Mouse (Mus musculus) hindbrain, embryonic 14.5 days (tissue): ENCODE data around the gene Aftph. TPM values are rescaled to one million over a fixed set of nuclear protein-coding genes. Genes with fewer than 3 reads are reported as not detected.

Experiments
- ATAC-seq: fragments of 200-750 bp; cut with Nextera tagmentation; 2 replicates; pipeline ENCODE4 v1.8.0; 2017; ENCODE audit warnings: moderate number of reproducible peaks, mild to moderate bottlenecking, moderate TSS enrichment, moderate library complexity; ENCODE audit not compliant: low FRiP score
- DNase-seq: peaks from one replicate; pipeline ENCODE4 v3.0.0-alpha.2; 2015; ENCODE audit warnings: low spot score
- H3K27ac ChIP-seq: fragments of 300-500 bp; sonication (generic); 2 replicates; pipeline ENCODE4 v1.5.1; 2014; ENCODE audit warnings: mild to moderate bottlenecking, moderate library complexity
- H3K27me3 ChIP-seq: fragments of 300-500 bp; sonication (generic); 2 replicates; pipeline ENCODE4 v1.6.1; 2014; ENCODE audit warnings: mild to moderate bottlenecking, low read length, mixed read lengths; ENCODE audit not compliant: control insufficient read depth, insufficient read depth
- H3K36me3 ChIP-seq: fragments of 300-500 bp; sonication (generic); replicated peaks from 2 replicates; pipeline ENCODE4 v1.6.1; 2014; ENCODE audit not compliant: control insufficient read depth, insufficient read depth
- H3K4me1 ChIP-seq: fragments of 300-500 bp; sonication (generic); replicated peaks from 2 replicates; pipeline ENCODE4 v1.6.1; 2014; ENCODE audit warnings: antibody characterized with exemption, low read length, mixed read lengths; ENCODE audit not compliant: control insufficient read depth, insufficient read depth
- H3K4me2 ChIP-seq: fragments of 300-500 bp; sonication (generic); replicated peaks from 2 replicates; pipeline ENCODE4 v1.6.1; 2014; ENCODE audit warnings: mild to moderate bottlenecking, moderate library complexity
- H3K4me3 ChIP-seq: fragments of 300-500 bp; sonication (generic); replicated peaks from 2 replicates; pipeline ENCODE4 v1.5.1; 2014; ENCODE audit warnings: mild to moderate bottlenecking, low read length
- H3K9ac ChIP-seq: fragments of 300-500 bp; sonication (generic); 2 replicates; pipeline ENCODE4 v1.6.1; 2014
- H3K9me3 ChIP-seq: fragments of 300-500 bp; sonication (generic); 2 replicates; pipeline ENCODE4 v1.6.1; 2016; ENCODE audit warnings: low read length; ENCODE audit not compliant: control insufficient read depth
- WGBS: fragments of 180-500 bp; shearing (Covaris S2); extraction: QIAGEN DNeasy Blood & Tissue Kit; methylation state at CpG from one replicate; pipeline ENCODE4 v1.1.7; 2014; 5-methylcytosine and 5-hydroxymethylcytosine counted together
- polyA plus RNA-seq: library from polyadenylated mRNA; unstranded; fragments of >200 nt; fragmentation: Nextera tagmentation; extraction: Ambion mirVana; gene quantifications from 2 replicates; pipeline ENCODE4 v1.2.1, GENCODE M21; 2014

The Aftph gene
- polyA plus RNA-seq, 1 experiment from 2014 or later = 38.2 TPM

DNA sequence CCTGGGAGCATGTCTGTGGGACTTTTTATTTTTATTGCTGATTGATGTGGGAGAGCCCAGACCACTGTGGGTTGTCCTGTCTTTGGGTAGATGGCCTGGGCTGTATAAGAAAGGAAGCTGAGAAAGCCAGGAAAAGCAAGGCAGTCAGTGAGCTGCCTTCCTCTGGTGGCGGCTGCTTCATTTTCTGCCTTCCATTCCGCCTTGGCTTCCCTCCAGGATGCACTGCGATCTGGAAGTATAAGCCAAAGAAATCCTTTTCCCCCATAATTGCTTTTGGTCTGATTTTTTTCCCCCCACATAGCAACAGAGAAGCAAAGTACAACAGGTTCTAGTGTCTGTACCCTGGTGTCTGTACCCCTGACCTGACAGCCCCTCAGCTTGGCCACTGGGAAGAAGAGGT, 82.3 kb downstream of the Aftph start:
- no peak for DNase-seq
- Histone ChIP-seq H3K27ac (no peak overlapping the region), H3K36me3 (no peaks in the 10 kb centered on the region), H3K4me2 (no peak overlapping the region), H3K27me3 (no peaks in the 10 kb centered on the region), H3K9me3 (no peaks in the 10 kb centered on the region), H3K9ac (no peak overlapping the region), H3K4me3 (no peak overlapping the region), H3K4me1 (peaks cover 27% of the 10 kb centered on the region)
- ATAC-seq = no peak
- WGBS = 69% methylated on average over 3 of the region's 3 CpGs

DNA sequence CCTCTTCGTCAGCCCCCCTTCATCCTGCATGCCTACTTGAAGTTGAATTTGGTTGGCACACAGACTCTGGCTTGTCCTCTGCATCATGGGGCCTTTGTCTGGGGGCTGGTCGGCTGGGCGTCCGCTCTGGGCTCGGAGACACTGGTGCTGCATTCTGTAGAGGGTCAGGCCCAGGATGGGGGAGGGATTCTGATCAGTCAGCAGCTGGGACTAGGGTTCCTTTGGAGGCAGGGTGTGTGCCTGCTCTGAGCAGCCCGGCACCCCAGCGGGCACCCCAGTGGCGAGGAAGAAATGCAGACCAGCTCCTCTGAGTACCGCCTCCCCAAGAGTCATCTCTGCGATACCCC, 84.7 kb downstream of the Aftph start:
- WGBS = 12% methylated on average over 10 of the region's 10 CpGs
- ATAC-seq (peak; percentile 37; the same call in 1 of the 2 replicates), DNase-seq (no peak)
- H3K27me3 ChIP-seq = no peaks in the 10 kb centered on the region
- H3K4me3 ChIP-seq = no peak overlapping the region
- H3K36me3 ChIP-seq = no peaks in the 10 kb centered on the region
- peaks cover 27% of the 10 kb centered on the region for H3K4me1 ChIP-seq
- H3K9ac ChIP-seq = peak overlapping the region; percentile 16; the same call in 1 of the 2 replicates
- no peaks in the 10 kb centered on the region for H3K9me3 ChIP-seq
- peak overlapping the region; percentile 86 for H3K27ac ChIP-seq
- H3K4me2 ChIP-seq = peak overlapping the region; percentile 24

DNA sequence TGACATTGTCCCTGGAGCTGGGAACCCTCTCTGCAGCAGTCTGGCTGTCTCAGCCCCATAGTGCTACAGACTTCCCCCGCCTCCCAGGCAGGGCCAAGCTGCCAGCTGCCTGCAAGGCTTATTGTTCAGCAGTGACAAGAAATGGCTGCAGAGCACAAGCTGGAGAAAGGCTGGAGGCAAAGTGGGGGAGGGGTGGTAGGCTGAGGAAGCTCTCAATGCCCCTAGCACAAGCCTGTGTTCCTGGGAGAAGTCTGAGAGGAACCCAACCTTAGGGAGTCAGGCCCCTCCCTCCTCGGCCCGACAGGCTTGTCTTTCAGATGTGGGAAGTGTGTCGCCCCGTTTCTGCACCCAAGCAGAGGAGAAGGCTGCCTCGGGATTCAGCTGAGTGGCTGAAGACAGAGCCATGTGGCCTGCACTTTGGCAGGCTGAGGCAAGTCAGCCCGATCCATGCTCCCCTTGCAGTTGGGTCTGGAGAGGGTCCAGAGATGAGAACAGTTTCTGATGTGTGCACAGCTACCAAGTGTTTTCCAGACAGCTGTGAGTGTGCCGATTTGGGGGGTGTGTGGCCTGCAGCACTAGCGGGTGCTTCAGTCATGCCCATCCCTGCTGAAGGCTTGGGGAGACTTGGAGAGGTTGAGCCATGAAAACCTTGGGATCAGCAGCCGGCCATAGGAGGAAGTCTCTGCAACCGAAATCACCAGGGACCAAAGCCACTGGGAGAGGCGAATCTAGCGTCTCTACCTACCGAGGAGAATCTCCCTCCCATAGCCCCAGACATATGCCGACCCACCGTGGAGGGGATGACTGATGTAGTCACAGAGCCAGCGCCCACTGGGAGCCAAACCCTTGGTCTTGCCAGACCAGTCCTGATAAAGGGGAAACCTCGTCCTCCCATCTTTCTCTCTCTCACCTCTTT, 85.3 kb downstream of the Aftph start:
- ATAC-seq = peak; percentile 84
- no peaks in the 10 kb centered on the region for H3K27me3 ChIP-seq
- peaks cover 31% of the 10 kb centered on the region for H3K4me1 ChIP-seq
- H3K4me2 ChIP-seq = peak overlapping the region; percentile 24
- no peaks in the 10 kb centered on the region for H3K9me3 ChIP-seq
- peak overlapping the region; percentile 37 for H3K9ac ChIP-seq
- no peaks in the 10 kb centered on the region for H3K36me3 ChIP-seq
- WGBS = 4% methylated on average over 18 of the region's 18 CpGs
- H3K4me3 ChIP-seq = no peak overlapping the region
- peak overlapping the region; percentile 86 for H3K27ac ChIP-seq
- peak; percentile 75 for DNase-seq

DNA sequence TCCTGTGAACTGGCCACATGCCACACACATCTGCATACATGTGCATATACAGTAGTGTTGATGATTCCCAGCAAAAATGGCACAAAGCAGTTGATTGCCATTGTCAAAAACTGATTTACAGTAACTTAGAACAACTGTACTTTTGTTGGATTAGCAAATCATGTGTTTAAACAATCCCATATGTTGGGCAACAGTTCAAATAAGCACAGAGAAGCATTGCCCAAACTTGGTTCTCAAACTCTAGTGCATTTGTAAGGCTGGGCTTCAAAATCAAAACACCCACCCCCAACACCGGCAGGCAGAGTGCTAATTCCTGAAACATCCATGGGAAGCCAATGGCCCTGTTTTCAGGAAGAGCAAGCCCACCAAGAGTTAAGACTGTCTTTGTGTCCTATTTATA, 90.2 kb downstream of the Aftph start:
- Histone ChIP-seq H3K27me3 (no peaks in the 10 kb centered on the region), H3K4me1 (peaks cover 53% of the 10 kb centered on the region), H3K9ac (no peak overlapping the region), H3K36me3 (peaks cover 8% of the 10 kb centered on the region), H3K4me2 (no peak overlapping the region), H3K4me3 (no peak overlapping the region), H3K9me3 (no peaks in the 10 kb centered on the region), H3K27ac (no peak overlapping the region)
- ATAC-seq (no peak), DNase-seq (no peak)
- 65% methylated on average over 1 of the region's 1 CpGs for WGBS

DNA sequence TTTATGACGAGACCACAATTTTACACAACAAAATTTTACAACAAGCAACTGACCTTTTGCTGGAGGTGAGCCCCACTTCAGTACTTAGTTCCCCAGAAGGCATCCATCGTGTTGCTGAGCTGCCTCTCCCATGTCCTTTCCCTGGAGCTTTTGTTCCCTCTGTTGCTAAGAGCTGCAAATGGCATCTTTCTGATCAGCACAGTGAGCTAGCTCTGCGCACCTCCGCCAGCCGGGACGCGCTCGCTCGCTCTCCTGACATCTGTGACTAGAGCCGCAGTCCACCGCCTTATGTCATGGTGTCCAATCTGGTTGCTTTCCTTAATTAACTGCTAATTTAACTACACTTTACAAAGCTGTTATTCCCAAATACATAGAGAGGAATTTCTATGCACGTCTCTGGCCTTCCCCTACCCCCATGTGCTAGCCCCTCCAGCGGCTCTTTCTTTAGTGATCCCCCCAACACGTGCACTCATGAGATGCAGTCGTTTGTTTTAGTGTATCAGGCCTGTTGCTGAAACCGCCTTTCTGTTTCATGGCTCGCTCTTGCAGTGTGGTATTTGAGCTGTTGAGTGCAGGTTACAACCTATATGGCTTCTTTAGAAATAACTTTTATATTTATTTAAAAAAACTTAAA, 91.3 kb downstream of the Aftph start:
- peaks cover 8% of the 10 kb centered on the region for H3K36me3 ChIP-seq
- DNase-seq (peak; percentile 44), ATAC-seq (peak; percentile 74; the same call in 1 of the 2 replicates)
- peaks cover 52% of the 10 kb centered on the region for H3K4me1 ChIP-seq
- no peaks in the 10 kb centered on the region for H3K9me3 ChIP-seq
- no peak overlapping the region for H3K4me3 ChIP-seq
- peak overlapping the region; percentile 22 for H3K27ac ChIP-seq
- 17% methylated on average over 17 of the region's 17 CpGs for WGBS
- no peak overlapping the region; the same call in 1 of the 2 replicates for H3K9ac ChIP-seq
- 0 out of 2 replicates have a peak overlapping the region, but pooled peaks have one; percentile 6 for H3K4me2 ChIP-seq
- no peaks in the 10 kb centered on the region for H3K27me3 ChIP-seq

DNA sequence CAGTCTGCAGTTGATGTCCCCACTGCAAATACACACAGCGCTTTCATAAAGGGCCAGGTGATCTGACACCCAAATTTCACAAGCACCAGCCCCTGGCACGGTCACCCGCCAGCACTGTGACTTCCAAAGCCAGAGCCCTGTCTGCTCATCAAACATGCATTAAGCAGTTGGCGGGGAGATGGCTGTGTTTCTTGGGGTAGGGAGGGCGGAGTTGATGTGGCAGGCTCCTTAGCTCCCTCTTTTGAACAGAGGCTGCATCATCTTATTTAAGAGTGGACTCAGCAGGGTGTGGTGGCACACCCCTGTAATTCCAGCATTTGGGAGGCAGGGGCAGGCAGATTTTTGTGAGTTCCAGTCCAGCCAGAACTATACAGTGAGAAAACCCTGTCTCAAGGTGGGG, 91.9 kb downstream of the Aftph start:
- ATAC-seq = no peak
- Histone ChIP-seq H3K36me3 (peaks cover 8% of the 10 kb centered on the region), H3K4me3 (no peak overlapping the region), H3K27me3 (no peaks in the 10 kb centered on the region), H3K4me2 (no peak overlapping the region), H3K4me1 (peaks cover 52% of the 10 kb centered on the region), H3K27ac (peak overlapping the region; percentile 22; the same call in 1 of the 2 replicates), H3K9me3 (no peaks in the 10 kb centered on the region), H3K9ac (no peak overlapping the region; the same call in 1 of the 2 replicates)
- DNase-seq = no peak
- WGBS = 20% methylated on average over 5 of the region's 5 CpGs

DNA sequence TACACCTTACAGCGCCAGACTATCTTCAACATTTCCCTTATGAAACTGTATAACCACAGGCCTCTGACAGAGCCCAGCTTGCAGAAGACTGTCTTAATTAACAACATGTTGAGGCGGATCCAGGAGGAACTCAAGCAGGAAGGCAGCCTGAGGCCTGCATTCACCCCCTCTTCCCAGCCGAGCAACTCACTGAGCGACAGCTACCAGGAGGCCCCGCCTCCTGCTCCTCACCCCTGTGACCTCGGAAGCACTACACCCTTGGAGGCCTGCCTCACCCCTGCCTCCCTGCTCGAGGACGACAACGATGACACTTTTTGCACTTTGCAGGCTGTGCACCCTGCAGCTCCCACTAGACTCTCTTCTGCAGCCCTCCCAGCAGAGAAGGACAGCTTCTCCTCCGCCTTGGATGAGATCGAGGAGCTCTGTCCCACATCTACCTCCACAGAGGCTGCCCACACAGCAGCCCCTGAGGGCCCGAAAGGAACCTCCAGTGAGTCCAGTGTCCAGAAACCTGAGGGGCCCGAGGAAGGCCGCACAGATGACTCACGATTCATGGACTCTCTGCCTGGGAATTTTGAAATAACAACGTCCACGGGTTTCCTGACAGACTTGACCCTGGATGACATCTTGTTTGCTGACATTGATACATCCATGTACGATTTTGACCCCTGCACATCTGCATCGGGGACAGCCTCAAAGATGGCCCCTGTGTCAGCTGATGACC, 93.3 kb downstream of the Aftph start:
- Histone ChIP-seq H3K9ac (no peak overlapping the region), H3K36me3 (peaks cover 8% of the 10 kb centered on the region), H3K27ac (no peak overlapping the region), H3K9me3 (no peaks in the 10 kb centered on the region), H3K4me2 (no peak overlapping the region), H3K27me3 (no peaks in the 10 kb centered on the region), H3K4me1 (peaks cover 54% of the 10 kb centered on the region), H3K4me3 (no peak overlapping the region)
- no peak for DNase-seq
- 42% methylated on average over 19 of the region's 19 CpGs for WGBS
- no peak for ATAC-seq

DNA sequence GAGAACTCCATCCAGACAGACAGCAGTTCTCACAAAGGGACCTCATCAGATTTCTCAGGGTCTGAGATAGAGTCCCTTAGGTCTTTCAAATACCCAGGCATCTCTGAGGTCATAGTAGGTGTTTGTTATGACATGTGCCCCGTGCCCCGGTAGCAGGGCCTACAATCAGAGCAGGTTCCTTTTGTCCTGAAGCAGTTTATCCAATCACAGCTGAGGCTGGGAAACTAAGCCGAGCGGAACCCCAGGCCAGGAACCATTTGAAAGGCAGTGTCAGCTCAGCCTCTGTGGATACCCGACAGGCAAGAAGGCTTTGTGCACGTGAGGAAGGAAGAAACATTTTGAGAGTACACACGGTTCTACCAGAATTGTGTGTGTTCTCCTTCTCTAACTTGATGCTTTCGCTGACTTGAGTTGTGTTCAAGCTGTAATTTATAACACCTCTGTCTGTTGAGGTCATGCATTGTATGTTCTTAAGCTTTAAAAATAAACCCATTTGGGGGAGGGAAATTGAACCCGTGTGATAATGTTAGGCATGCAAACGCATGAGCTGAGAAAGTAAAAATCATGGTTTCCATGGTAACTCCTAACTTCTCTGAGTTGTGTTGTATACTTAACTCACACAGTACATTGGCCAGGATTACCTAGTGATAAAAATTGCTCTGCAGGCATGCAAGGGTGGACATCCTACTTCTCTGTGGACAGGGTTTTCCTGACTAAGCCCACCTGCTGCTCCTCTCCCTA, 94.2 kb downstream of the Aftph start:
- Histone ChIP-seq H3K27me3 (no peaks in the 10 kb centered on the region), H3K27ac (no peak overlapping the region), H3K36me3 (peaks cover 8% of the 10 kb centered on the region), H3K9ac (no peak overlapping the region), H3K4me3 (no peak overlapping the region), H3K4me2 (no peak overlapping the region), H3K4me1 (peaks cover 54% of the 10 kb centered on the region), H3K9me3 (no peaks in the 10 kb centered on the region)
- WGBS = 22% methylated on average over 10 of the region's 10 CpGs
- ATAC-seq = no peak
- no peak for DNase-seq
